Mouse (Mus musculus) forebrain, embryonic 14.5 days (tissue): ENCODE measurements around the gene Zfp536. TPM values are rescaled to one million over a fixed set of nuclear protein-coding genes. Genes with fewer than 3 reads are reported as not detected.
"Not testable (repeated sequence)": the region's sequence is repeated elsewhere in the genome, so short reads cannot be mapped to it uniquely, and the experiment has no call there.

Source experiments
- ATAC-seq: fragments of 200-750 bp; cut with Nextera tagmentation; 2 replicates; pipeline ENCODE4 v1.8.0; 2017; ENCODE audit warnings: mild to moderate bottlenecking, moderate library complexity
- DNase-seq: peaks from one replicate; pipeline ENCODE4 v3.0.0-alpha.2; 2015; ENCODE audit warnings: low spot score
- H3K27ac ChIP-seq: fragments of 300-500 bp; sonication (generic); 2 replicates; pipeline ENCODE4 v1.5.1; 2014; ENCODE audit warnings: low read depth, mild to moderate bottlenecking, control low read depth, low read length, moderate library complexity
- H3K27me3 ChIP-seq: fragments of 300-500 bp; sonication (generic); replicated peaks from 2 replicates; pipeline ENCODE4 v1.6.1; 2014; ENCODE audit warnings: low read length, control low read depth, mixed read lengths; ENCODE audit not compliant: control insufficient read depth, insufficient read depth
- H3K36me3 ChIP-seq: fragments of 300-500 bp; sonication (generic); 2 replicates; pipeline ENCODE4 v1.6.1; 2014; ENCODE audit warnings: low read length, control low read depth; ENCODE audit not compliant: control insufficient read depth, insufficient read depth
- H3K4me1 ChIP-seq: fragments of 300-500 bp; sonication (generic); 2 replicates; pipeline ENCODE4 v1.6.1; 2014; ENCODE audit warnings: antibody characterized with exemption, low read length, control low read depth; ENCODE audit not compliant: control insufficient read depth, insufficient read depth
- H3K4me2 ChIP-seq: fragments of 300-500 bp; sonication (generic); 2 replicates; pipeline ENCODE4 v1.6.1; 2014; ENCODE audit warnings: mild to moderate bottlenecking, control low read depth, low read length
- H3K4me3 ChIP-seq: fragments of 300-500 bp; sonication (generic); 2 replicates; pipeline ENCODE4 v1.5.1; 2014; ENCODE audit warnings: low read depth, low read length, control low read depth
- H3K9ac ChIP-seq: fragments of 300-500 bp; sonication (generic); 2 replicates; pipeline ENCODE4 v1.6.1; 2014; ENCODE audit warnings: mild to moderate bottlenecking, low read length, control low read depth, moderate library complexity
- H3K9me3 ChIP-seq: fragments of 300-500 bp; sonication (generic); replicated peaks from 2 replicates; pipeline ENCODE4 v1.6.1; 2016; ENCODE audit warnings: low read length, control low read depth, mixed read lengths; ENCODE audit not compliant: control insufficient read depth
- WGBS: fragments of 180-500 bp; shearing (Covaris S2); extraction: QIAGEN DNeasy Blood & Tissue Kit; methylation state at CpG from one replicate; pipeline ENCODE4 v1.1.7; 2014; 5-methylcytosine and 5-hydroxymethylcytosine counted together
- polyA plus RNA-seq: library from polyadenylated mRNA; unstranded; fragments of >200 nt; fragmentation: Nextera tagmentation; extraction: Ambion mirVana; gene quantifications from 2 replicates; pipeline ENCODE4 v1.2.1, GENCODE M21; 2014

Zfp536 gene
- polyA plus RNA-seq, 1 experiment from 2014 or later: 21.8 TPM

DNA sequence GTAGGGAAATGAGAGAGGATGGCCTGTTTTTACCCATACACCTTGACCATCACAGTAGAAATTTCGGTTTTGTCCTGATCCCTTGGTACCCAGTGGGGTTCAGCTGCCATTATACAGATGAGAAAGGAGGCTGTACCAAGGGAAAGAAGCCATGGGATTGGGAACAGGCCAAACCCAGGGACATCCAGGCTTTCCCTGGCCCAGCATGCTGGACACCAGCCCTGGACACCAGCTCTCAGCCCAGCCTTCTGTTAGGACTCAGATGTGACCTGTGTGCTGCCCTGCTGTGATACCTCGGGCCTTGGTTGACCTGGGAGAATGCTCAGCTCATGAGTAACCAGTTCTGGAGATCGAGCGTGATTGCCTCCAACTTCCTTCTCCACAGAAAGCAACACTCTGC is 51.8 kb downstream of the Zfp536 start:
- no peaks in the 10 kb centered on the region for H3K9me3 ChIP-seq
- H3K4me3 ChIP-seq: no peak overlapping the region
- H3K27ac ChIP-seq: no peak overlapping the region
- H3K9ac ChIP-seq: no peak overlapping the region
- DNase-seq: no peak
- H3K4me1 ChIP-seq: peaks cover 24% of the 10 kb centered on the region
- WGBS: 86% methylated on average over 4 of the region's 4 CpGs
- no peaks in the 10 kb centered on the region for H3K36me3 ChIP-seq
- no peaks in the 10 kb centered on the region for H3K27me3 ChIP-seq
- ATAC-seq: no peak
- no peak overlapping the region for H3K4me2 ChIP-seq

DNA sequence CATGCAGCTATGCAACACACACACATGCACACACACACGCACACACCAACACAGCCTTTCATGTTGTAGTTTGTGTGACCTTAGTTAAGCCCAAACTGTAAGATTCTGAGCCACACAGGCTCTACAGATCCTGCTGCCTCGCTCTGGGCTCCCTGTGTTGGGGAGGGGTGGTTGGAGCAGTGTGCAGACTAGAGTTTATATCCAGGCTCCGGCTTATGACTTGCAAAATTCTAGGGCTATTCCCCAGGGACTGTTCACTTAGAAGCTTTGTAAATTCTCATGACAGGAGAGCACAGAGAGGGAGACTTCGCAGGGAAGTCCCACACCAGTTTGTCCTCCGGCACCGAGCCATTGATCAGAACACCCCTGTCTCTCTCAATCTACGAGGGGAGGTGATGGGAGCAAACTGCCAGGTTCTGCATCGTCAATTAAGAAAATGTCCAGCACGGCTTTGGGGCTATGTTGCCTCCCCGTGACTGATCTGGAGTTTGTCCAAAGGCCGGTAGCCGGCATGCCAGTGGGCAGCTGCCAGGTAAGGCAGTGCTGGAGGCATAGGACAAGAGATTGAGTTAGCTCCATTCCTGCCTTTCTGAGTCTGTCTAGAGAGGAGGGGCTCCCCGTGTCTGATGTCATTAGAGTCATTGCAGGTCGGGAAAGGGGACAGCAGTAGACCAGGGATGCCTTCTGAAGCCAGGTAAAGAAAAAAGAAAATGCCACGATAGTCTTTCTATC is 54.6 kb downstream of the Zfp536 start:
- Histone ChIP-seq H3K9me3 (no peaks in the 10 kb centered on the region), H3K4me2 (no peak overlapping the region), H3K27me3 (no peaks in the 10 kb centered on the region), H3K4me1 (peaks cover 12% of the 10 kb centered on the region), H3K36me3 (no peaks in the 10 kb centered on the region), H3K4me3 (no peak overlapping the region), H3K9ac (no peak overlapping the region), H3K27ac (no peak overlapping the region)
- 71% methylated on average over 15 of the region's 15 CpGs for WGBS
- no peak for DNase-seq
- ATAC-seq: no peak

DNA sequence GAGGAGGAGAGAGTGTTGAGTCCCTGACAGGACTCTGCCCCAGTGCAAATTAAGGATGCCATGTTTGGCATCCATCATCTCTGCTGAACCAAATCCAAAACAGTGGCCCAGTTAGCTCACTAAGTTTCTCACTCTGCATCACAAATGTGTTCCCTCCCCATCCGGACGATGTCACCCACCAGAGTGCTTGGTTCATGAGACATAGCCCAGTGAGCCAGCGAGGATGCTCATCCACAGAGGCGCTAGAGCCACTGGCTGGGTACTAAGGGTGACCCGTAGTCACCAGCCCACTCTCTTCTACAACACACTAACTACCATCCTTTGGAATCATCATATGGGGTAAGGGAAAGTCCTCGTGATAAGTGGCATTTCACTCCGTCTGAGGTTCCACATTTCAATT is 56.4 kb downstream of the Zfp536 start:
- H3K4me2 ChIP-seq: no peak overlapping the region
- no peak for ATAC-seq
- no peaks in the 10 kb centered on the region for H3K9me3 ChIP-seq
- 84% methylated on average over 7 of the region's 7 CpGs for WGBS
- H3K4me3 ChIP-seq: no peak overlapping the region
- H3K36me3 ChIP-seq: no peaks in the 10 kb centered on the region
- DNase-seq: no peak
- no peak overlapping the region for H3K9ac ChIP-seq
- H3K27ac ChIP-seq: no peak overlapping the region
- H3K4me1 ChIP-seq: 0 out of 2 replicates have a peak, but pooled peaks cover 2% of the 10 kb centered on the region
- no peaks in the 10 kb centered on the region for H3K27me3 ChIP-seq

DNA sequence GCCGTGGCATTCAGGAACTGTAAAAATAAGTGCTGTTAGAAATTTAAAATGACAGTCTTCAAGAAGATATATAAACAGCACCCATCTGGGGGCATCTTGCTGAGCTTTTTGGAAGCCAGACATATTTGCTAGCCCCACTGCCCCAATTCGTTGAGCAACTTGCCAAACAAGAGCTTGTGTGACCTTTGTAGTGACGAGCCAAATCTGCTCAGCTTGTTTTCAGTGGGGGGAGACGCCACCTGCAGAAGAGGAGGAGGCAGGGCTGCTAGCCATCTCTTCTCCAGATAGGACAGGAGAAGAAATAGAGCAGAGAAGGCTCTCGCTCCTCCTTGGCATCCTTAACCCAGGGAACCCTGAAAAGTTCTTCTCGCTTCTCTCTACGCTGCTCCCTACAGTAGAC is 56.8 kb downstream of the Zfp536 start:
- H3K9ac ChIP-seq: no peak overlapping the region
- DNase-seq (no peak), ATAC-seq (no peak)
- H3K27ac ChIP-seq: no peak overlapping the region
- no peaks in the 10 kb centered on the region for H3K9me3 ChIP-seq
- no peaks in the 10 kb centered on the region for H3K36me3 ChIP-seq
- no peaks in the 10 kb centered on the region for H3K27me3 ChIP-seq
- H3K4me1 ChIP-seq: 0 out of 2 replicates have a peak, but pooled peaks cover 2% of the 10 kb centered on the region
- H3K4me2 ChIP-seq: no peak overlapping the region
- no peak overlapping the region for H3K4me3 ChIP-seq
- 67% methylated on average over 7 of the region's 7 CpGs for WGBS

DNA sequence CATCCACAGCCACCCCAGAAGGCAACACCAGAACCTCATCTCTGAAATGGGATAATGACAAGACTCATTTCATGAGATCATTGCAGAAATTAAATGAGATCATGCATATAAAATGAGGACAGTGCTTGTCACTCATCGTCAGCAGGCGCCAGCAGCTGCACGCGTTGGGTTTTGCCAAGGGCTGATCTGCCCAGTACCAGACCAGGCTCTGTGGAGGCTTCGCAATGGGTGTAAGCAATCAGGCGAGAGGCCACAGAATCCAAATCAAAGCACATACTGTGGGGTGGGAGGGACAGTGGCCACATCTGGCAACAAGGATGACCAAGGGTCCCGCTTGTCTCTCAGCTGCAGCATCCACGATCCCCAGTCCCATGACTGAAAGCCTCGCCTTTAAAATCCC is 69.0 kb downstream of the Zfp536 start:
- 89% methylated on average over 9 of the region's 9 CpGs for WGBS
- H3K4me3 ChIP-seq: no peak overlapping the region
- no peaks in the 10 kb centered on the region for H3K36me3 ChIP-seq
- H3K9ac ChIP-seq: no peak overlapping the region
- ATAC-seq (no peak), DNase-seq (no peak)
- H3K27ac ChIP-seq: no peak overlapping the region
- no peak overlapping the region for H3K4me2 ChIP-seq
- no peaks in the 10 kb centered on the region for H3K4me1 ChIP-seq
- H3K9me3 ChIP-seq: no peaks in the 10 kb centered on the region
- H3K27me3 ChIP-seq: no peaks in the 10 kb centered on the region

DNA sequence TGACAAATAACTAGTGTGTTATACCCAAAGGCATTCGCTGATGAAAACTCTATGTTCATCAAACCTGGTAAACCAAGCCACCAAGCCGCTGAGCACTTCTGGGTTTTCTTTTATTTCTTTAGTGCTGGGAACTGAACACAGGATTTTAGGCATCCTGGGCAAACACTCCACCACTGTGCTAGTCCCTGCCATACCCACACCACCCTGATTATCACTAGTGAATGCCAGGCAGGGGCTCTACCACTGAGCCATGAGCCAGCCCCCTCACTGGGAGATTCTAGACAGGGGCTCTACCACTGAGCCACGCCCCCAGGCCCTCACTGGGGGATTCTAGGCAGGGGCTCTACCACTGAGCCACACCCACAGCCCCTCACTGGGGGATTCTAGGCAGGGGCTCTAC is 76.1 kb downstream of the Zfp536 start:
- not testable (repeated sequence) for H3K4me3 ChIP-seq, H3K9me3 ChIP-seq, H3K36me3 ChIP-seq, H3K27ac ChIP-seq, H3K9ac ChIP-seq, H3K4me2 ChIP-seq, DNase-seq, H3K4me1 ChIP-seq, ATAC-seq, H3K27me3 ChIP-seq
- WGBS: 95% methylated on average over 3 of the region's 3 CpGs

DNA sequence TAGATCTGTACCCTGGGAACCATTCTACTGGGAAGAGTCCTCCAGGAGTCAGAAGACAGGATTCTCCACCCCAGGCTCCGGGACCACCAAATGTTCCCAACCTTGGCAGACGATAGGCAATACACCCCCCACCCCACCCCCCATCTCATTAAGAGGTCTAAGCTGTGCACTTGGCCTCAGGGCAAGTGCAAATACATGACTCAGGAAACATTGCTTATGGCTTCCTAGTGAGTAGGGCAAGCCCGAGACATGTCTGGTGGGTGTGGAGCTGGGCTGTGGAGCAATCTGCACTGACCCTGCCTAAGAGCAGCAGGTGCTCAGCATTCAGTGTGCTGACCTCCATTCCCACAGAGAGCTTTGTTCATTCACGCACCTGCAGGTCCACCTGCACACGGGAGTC is 78.4 kb downstream of the Zfp536 start:
- 0 out of 2 replicates have a peak overlapping the region, but pooled peaks have one; percentile 33 for H3K27ac ChIP-seq
- no peak for DNase-seq
- no peak overlapping the region for H3K4me3 ChIP-seq
- no peaks in the 10 kb centered on the region for H3K27me3 ChIP-seq
- H3K9me3 ChIP-seq: no peaks in the 10 kb centered on the region
- WGBS: 26% methylated on average over 5 of the region's 5 CpGs
- peaks cover 16% of the 10 kb centered on the region; the same call in 1 of the 2 replicates for H3K4me1 ChIP-seq
- H3K4me2 ChIP-seq: no peak overlapping the region
- ATAC-seq: no peak
- H3K9ac ChIP-seq: no peak overlapping the region
- no peaks in the 10 kb centered on the region for H3K36me3 ChIP-seq

DNA sequence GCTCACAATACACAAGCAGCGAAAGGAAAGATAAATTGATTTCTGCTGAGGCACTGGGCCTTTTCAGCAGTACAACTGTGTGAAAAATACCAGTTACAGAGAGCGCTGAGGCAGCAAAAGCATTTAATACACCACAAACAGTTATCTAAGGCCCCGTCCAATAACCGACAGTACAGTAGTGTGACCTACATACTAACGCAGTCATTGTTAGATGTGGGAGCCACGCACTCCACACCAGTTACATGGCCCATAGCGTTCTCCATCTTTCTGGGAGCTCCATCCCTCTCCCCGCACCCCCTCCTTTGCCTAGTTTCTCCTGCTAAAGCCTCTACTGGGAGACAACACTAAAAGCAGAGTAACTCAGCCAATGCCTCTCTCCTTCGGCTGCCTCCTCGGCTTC is 82.8 kb downstream of the Zfp536 start:
- 7% methylated on average over 10 of the region's 10 CpGs for WGBS
- 0 out of 2 replicates have a peak overlapping the region, but pooled peaks have one; percentile 3 for H3K9ac ChIP-seq
- no peaks in the 10 kb centered on the region for H3K9me3 ChIP-seq
- H3K4me2 ChIP-seq: peak overlapping the region; percentile 43; the same call in 1 of the 2 replicates
- H3K36me3 ChIP-seq: no peaks in the 10 kb centered on the region
- no peaks in the 10 kb centered on the region for H3K27me3 ChIP-seq
- H3K4me1 ChIP-seq: peaks cover 26% of the 10 kb centered on the region
- no peak overlapping the region for H3K4me3 ChIP-seq
- DNase-seq: peak; percentile 52
- peak overlapping the region; percentile 81 for H3K27ac ChIP-seq
- 0 out of 2 replicates have a peak, but pooled peaks have one; percentile 26 for ATAC-seq

DNA sequence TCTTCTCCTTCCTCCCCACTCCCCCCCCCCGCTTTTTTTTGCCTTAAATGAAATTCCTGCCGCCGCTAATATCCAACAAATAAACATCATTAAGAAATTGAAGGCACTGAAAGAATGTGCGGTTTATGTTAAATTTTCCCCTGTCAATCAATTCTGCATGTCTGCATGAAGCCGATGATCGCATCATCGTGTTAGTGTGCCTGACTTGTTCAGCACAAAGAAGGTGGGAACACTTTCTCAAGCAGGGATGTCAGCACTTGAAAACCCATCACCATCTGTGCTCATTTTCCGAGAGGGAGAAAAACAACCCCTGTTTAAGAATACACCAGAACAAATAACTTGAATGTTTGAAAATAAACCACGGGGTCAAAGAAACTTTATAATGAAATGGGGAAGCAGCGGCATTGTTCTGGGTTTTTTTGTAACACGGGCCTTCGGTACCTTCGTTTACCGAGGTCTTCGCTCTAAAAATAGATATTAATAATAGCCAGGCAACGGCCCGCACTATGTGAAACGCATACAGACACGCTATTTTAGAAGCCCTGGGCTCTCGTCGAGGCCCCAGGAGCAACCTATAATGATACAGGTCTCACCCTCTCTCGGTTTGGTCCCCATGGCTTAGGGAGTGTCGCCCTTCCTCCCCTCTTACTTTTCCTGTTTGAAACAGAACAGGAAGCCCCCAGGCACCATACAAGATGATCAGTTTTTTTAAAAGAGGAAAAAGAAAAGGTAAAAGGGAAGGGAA is 83.7 kb downstream of the Zfp536 start:
- ATAC-seq (peak; percentile 86), DNase-seq (peak; percentile 93)
- WGBS: 2% methylated on average over 23 of the region's 23 CpGs
- Histone ChIP-seq H3K4me2 (peak overlapping the region; percentile 43), H3K9me3 (no peaks in the 10 kb centered on the region), H3K4me3 (no peak overlapping the region), H3K36me3 (no peaks in the 10 kb centered on the region), H3K9ac (peak overlapping the region; percentile 40; the same call in 1 of the 2 replicates), H3K27me3 (no peaks in the 10 kb centered on the region), H3K4me1 (peaks cover 20% of the 10 kb centered on the region), H3K27ac (peak overlapping the region; percentile 81)
